Mouse (Mus musculus): ENCODE measurements around the gene Psmd11. TPM values are rescaled to one million over a fixed set of nuclear protein-coding genes. Genes with fewer than 3 reads are reported as not detected.

The Psmd11 gene
- polyA plus RNA-seq, 1 experiment, result 71.3 TPM

DNA sequence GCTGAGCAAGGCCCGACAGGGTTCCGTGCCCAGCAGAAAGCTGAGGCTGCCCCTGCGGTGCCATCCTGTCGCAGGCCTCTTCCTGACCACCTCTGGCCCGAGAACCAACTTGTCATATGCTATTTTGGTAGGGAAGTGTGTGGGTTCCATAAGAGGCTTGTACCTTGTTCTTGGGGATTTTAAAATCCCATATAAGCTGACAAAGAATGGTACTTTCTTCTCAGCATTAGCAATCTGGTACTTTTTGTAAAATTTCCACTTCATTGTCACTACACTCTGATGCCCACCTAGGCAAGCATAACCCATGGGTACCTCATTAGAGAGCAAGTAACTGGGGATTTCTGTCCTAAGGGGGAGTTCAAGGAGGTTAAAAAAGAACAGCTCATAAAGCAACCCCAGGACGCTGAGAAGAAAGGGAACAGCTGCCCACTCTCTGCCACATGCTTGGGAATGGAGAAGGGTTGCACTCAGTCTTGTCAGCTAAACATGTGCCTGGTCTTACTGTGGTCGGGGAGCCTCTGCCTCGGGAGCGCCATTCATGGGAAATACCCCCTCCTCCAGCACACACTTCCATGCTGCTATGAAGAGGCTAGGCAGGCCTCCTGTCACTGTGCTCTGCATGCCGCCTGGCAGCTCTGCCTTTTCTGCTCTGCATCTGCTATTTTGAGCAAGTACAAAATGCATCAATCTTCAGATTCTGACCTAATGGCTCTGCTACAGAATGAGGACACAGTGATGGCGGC lies 70.1 kb downstream of the Psmd11 start:
- H3K4me3 ChIP-seq (replicated peaks; ENCODE audit: control insufficient read depth, low read depth, low read length), result no peak overlapping the region
- 75% methylated on average over 11 of the region's 11 CpGs for WGBS
- no peak for TF ChIP-seq CTCF (IDR thresholded peaks at IDR 0.05; ENCODE audit: control insufficient read depth, insufficient read depth, low read length)
- TF ChIP-seq POLR2A (IDR thresholded peaks at IDR 0.05; ENCODE audit: borderline replicate concordance, control insufficient read depth, low read depth, low read length), result no peak
- H3K27ac ChIP-seq (ENCODE audit: control insufficient read depth, insufficient read depth, low read depth, low read length, poor library complexity), result no peak overlapping the region
- H3K4me1 ChIP-seq (ENCODE audit: control insufficient read depth, insufficient read depth, low read length), result peaks cover 8% of the 10 kb centered on the region; the same call in 1 of the 2 replicates

DNA sequence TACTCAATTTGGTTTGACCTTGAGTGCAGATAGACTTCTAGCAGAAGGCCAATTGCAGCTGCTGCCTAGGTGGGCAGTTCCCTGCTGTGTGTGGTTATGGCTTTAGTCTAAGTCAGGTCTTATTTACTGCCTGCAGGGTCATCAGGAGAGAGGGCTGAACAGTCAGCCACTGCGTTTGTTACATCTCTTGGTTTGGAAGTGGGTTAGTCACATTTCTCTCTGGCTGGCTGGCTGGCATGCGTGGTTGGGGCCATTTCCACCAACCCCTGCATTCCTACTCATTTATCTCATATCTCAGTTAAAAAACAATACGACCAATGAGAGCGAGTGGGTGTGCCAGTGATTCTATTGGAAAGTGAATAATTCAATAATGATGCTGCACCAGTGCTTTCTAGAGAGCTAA lies 71.1 kb downstream of the Psmd11 start:
- H3K4me3 ChIP-seq (replicated peaks; ENCODE audit: control insufficient read depth, low read depth, low read length), result no peak overlapping the region
- 83% methylated on average over 4 of the region's 4 CpGs for WGBS
- H3K4me1 ChIP-seq (ENCODE audit: control insufficient read depth, insufficient read depth, low read length), result peaks cover 11% of the 10 kb centered on the region; the same call in 1 of the 2 replicates
- H3K27ac ChIP-seq (ENCODE audit: control insufficient read depth, insufficient read depth, low read depth, low read length, poor library complexity), result no peak overlapping the region
- TF ChIP-seq POLR2A (IDR thresholded peaks at IDR 0.05; ENCODE audit: borderline replicate concordance, control insufficient read depth, low read depth, low read length) (no peak), CTCF (IDR thresholded peaks at IDR 0.05; ENCODE audit: control insufficient read depth, insufficient read depth, low read length) (no peak)

DNA sequence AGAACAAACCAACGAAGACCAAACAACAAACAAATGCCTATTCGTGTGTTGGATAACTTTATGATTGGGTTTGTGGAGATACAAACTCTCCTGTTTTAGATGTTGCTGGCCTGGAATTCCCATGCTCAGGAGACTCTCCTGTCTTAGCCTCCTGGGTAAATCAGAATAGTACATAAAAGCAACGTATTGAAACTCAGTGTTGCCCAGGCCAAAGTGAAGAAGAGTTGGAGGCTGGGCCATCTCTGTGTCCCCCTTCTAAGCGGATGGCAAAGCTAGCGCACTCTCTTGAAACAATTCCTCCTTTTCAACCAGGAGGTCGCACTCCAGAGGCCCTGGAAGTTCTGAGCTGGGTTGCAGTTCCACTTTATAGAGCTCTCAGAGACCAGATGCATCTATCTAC lies 74.9 kb downstream of the Psmd11 start:
- 86% methylated on average over 6 of the region's 6 CpGs for WGBS
- no peak for TF ChIP-seq CTCF (IDR thresholded peaks at IDR 0.05; ENCODE audit: control insufficient read depth, insufficient read depth, low read length)
- TF ChIP-seq POLR2A (IDR thresholded peaks at IDR 0.05; ENCODE audit: borderline replicate concordance, control insufficient read depth, low read depth, low read length), result no peak
- Histone ChIP-seq H3K27ac (ENCODE audit: control insufficient read depth, insufficient read depth, low read depth, low read length, poor library complexity) (no peak overlapping the region), H3K4me3 (replicated peaks; ENCODE audit: control insufficient read depth, low read depth, low read length) (no peak overlapping the region), H3K4me1 (ENCODE audit: control insufficient read depth, insufficient read depth, low read length) (peaks cover 13% of the 10 kb centered on the region; the same call in 1 of the 2 replicates)

DNA sequence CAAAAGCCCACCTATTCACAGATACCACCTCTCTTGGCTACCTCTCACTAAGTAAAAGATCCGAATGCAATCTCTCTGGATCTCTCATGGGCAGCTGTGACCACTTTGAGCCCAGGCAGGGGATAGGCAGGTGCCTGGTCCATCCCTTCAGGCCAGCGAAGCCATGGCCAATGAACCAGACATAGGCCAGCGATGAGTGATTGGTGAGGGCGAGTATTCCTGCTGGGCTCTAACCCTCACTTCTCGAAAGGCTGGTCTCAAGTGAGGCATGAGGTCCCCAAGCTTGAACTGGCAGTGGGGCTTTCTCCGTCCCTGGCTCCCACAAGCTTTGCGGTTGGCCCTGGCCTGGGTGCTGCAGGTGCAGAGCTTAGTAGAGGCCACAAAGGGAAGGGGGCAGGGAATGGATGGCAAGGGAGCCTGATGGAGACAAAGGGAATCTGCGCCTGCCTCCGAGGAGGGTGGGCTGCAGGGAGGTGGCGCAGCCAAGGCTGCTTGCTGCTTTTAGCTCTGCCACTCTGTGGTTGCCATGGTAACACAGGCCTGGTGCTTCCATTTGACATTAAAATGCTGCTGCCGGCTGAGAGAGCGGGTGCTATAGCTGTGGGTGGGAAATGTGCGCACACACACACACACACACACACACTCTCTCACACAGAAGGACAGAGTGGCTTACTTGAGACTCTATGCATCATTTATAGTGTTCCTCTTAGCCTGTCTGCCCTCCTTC lies 75.5 kb downstream of the Psmd11 start:
- peak overlapping the region; percentile 46 for H3K27ac ChIP-seq (ENCODE audit: control insufficient read depth, insufficient read depth, low read depth, low read length, poor library complexity)
- TF ChIP-seq POLR2A (IDR thresholded peaks at IDR 0.05; ENCODE audit: borderline replicate concordance, control insufficient read depth, low read depth, low read length) (no peak), CTCF (IDR thresholded peaks at IDR 0.05; ENCODE audit: control insufficient read depth, insufficient read depth, low read length) (no peak)
- H3K4me1 ChIP-seq (ENCODE audit: control insufficient read depth, insufficient read depth, low read length), result peaks cover 13% of the 10 kb centered on the region; the same call in 1 of the 2 replicates
- no peak overlapping the region for H3K4me3 ChIP-seq (replicated peaks; ENCODE audit: control insufficient read depth, low read depth, low read length)
- WGBS, result 77% methylated on average over 13 of the region's 13 CpGs

GRCm38 (mm10) chr11:80504519-80505385 lies 76.3 kb downstream of the Psmd11 start:
- TF ChIP-seq POLR2A (IDR thresholded peaks at IDR 0.05; ENCODE audit: borderline replicate concordance, control insufficient read depth, low read depth, low read length) (no peak), CTCF (IDR thresholded peaks at IDR 0.05; ENCODE audit: control insufficient read depth, insufficient read depth, low read length) (no peak)
- Histone ChIP-seq H3K4me3 (replicated peaks; ENCODE audit: control insufficient read depth, low read depth, low read length) (no peak overlapping the region), H3K27ac (ENCODE audit: control insufficient read depth, insufficient read depth, low read depth, low read length, poor library complexity) (peak overlapping the region; percentile 78), H3K4me1 (ENCODE audit: control insufficient read depth, insufficient read depth, low read length) (peaks cover 14% of the 10 kb centered on the region; the same call in 1 of the 2 replicates)
- WGBS, result 12% methylated on average over 6 of the region's 6 CpGs

GRCm38 (mm10) chr11:80505581-80505980 lies 77.2 kb downstream of the Psmd11 start:
- WGBS, result 66% methylated on average over 3 of the region's 3 CpGs
- Histone ChIP-seq H3K4me3 (replicated peaks; ENCODE audit: control insufficient read depth, low read depth, low read length) (no peak overlapping the region), H3K4me1 (ENCODE audit: control insufficient read depth, insufficient read depth, low read length) (peaks cover 14% of the 10 kb centered on the region; the same call in 1 of the 2 replicates), H3K27ac (ENCODE audit: control insufficient read depth, insufficient read depth, low read depth, low read length, poor library complexity) (peak overlapping the region; percentile 71)
- TF ChIP-seq POLR2A (IDR thresholded peaks at IDR 0.05; ENCODE audit: borderline replicate concordance, control insufficient read depth, low read depth, low read length), result no peak
- no peak for TF ChIP-seq CTCF (IDR thresholded peaks at IDR 0.05; ENCODE audit: control insufficient read depth, insufficient read depth, low read length)

DNA sequence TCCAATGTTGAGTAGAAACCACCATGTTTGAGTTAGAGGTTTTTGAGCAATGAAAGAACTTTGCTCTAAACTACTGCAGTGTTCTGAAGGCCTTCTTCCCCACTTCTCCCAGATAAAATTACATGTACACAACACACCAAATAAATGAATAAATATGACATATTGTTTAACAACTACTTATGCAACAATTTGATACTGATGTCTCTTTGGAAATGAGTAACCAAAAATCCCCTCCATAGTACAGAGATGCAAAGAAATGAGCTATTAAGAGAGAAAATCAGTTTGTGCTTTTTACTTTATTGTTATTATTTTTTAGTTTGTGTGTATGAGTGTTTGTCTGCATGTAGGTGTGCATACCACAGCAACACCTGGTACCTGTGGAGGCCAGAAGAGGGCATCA lies 78.1 kb downstream of the Psmd11 start:
- H3K27ac ChIP-seq (ENCODE audit: control insufficient read depth, insufficient read depth, low read depth, low read length, poor library complexity), result no peak overlapping the region
- TF ChIP-seq CTCF (IDR thresholded peaks at IDR 0.05; ENCODE audit: control insufficient read depth, insufficient read depth, low read length) (no peak), POLR2A (IDR thresholded peaks at IDR 0.05; ENCODE audit: borderline replicate concordance, control insufficient read depth, low read depth, low read length) (no peak)
- H3K4me1 ChIP-seq (ENCODE audit: control insufficient read depth, insufficient read depth, low read length), result peaks cover 14% of the 10 kb centered on the region; the same call in 1 of the 2 replicates

More for the DNA sequence above, 78.1 kb downstream of the Psmd11 start:
- H3K4me3 ChIP-seq (replicated peaks; ENCODE audit: control insufficient read depth, low read depth, low read length), result no peak overlapping the region

Data from bone marrow, adult 2 months (tissue).